Mouse (Mus musculus) ES-Bruce4 (cell line): ENCODE results near the gene Mrpl33.

Source experiments
- CTCF ChIP-seq: IDR thresholded peaks from one replicate; pipeline ENCODE4 v1.8.1; 2011; ENCODE audit warnings: low read depth, low read length
- POLR2A ChIP-seq: IDR thresholded peaks from one replicate; pipeline ENCODE4 v1.8.1; 2011; ENCODE audit warnings: low read length; ENCODE audit not compliant: insufficient read depth

DNA sequence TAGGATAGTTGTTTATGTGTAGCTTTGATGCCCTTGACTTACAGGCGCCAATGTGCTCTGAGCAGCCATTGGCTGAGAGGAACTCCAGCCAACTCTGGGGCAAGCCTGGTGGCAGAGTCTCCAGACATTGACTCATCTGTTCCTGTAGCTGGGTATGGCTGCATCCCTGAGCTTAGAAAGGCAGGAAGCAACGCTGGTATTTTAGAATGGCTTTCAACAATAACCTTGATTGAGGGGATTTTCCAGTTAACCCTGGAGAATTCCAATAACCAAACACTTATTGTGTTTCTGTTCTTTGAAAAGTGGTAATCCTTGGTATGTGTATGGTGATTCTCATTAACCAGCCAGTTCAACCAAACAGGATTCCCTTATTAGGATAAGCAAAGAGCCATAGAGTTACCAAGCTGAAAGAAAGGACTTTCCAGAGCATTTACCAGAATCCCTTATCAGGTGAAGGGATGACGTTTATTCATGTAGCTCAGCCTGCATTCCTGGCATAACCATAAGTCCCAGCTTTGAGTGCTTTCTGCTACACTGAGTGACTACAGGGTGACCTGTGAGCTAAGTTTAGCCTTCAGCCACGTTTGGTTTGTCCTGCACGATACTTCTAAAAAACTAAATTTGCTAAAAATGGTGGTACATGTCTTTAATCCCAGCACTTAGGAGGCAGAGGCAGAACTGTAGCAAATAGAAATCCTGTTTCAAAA, 28.6 kb upstream of the Mrpl33 start:
- TF ChIP-seq POLR2A (no peak), CTCF (no peak)
